Mouse (Mus musculus) MEL (cell line): ENCODE results near the gene Dhodh. TPM values are rescaled to one million over a fixed set of nuclear protein-coding genes. Genes with fewer than 3 reads are reported as not detected.

Source experiments
- DNase-seq: peaks from one replicate; pipeline ENCODE4 v3.0.0; 2011; ENCODE audit warnings: low read depth, low spot score
- H3K27ac ChIP-seq: 2 replicates; pipeline ENCODE4 v1.5.1; 2012; ENCODE audit warnings: low read depth, mild to moderate bottlenecking, control low read depth, low read length, moderate library complexity; ENCODE audit not compliant: control insufficient read depth
- H3K27me3 ChIP-seq, 2 experiments: fragments of 150-350 bp in 1 of 2; sonication (generic) in 1 of 2; 2 replicates each; pipeline ENCODE4 v1.6.1; 2012; ENCODE audit warnings: low read length in 2 of 2, mild to moderate bottlenecking in 2 of 2, improper control_type of control experiment in 1 of 2, moderate library complexity in 1 of 2; ENCODE audit not compliant: insufficient read depth in 2 of 2, control insufficient read depth in 1 of 2
- H3K36me3 ChIP-seq, 2 experiments: 2 replicates each; pipeline ENCODE4 v1.6.1; 2012 to 2014; ENCODE audit warnings: low read length in 2 of 2, improper control_type of control experiment in 1 of 2, inconsistent platforms in 1 of 2, mild to moderate bottlenecking in 1 of 2; ENCODE audit not compliant: insufficient read depth in 2 of 2, control insufficient read depth in 1 of 2
- H3K4me1 ChIP-seq, 2 experiments: fragments of 150-350 bp in 1 of 2; sonication (generic) in 1 of 2; 2 replicates each; pipeline ENCODE4 v1.6.1; 2012; ENCODE audit warnings: low read length in 2 of 2, improper control_type of control experiment in 1 of 2, mild to moderate bottlenecking in 1 of 2; ENCODE audit not compliant: insufficient read depth in 2 of 2, control insufficient read depth in 1 of 2
- H3K4me3 ChIP-seq, 2 experiments: fragments of 150-350 bp in 1 of 2; sonication (generic) in 1 of 2; 2 replicates each; pipeline ENCODE4 v1.5.1; 2012; ENCODE audit warnings: low read depth in 2 of 2, low read length in 2 of 2, mild to moderate bottlenecking in 2 of 2, moderate library complexity in 2 of 2, control low read depth in 1 of 2, improper control_type of control experiment in 1 of 2; ENCODE audit not compliant: control insufficient read depth in 1 of 2, insufficient read depth in 1 of 2
- H3K79me2 ChIP-seq: 2 replicates; pipeline ENCODE4 v1.6.1; 2012; ENCODE audit warnings: mild to moderate bottlenecking, low read length, moderate library complexity; ENCODE audit not compliant: control insufficient read depth, poor library complexity, insufficient read depth
- H3K9ac ChIP-seq: 2 replicates; pipeline ENCODE4 v1.6.1; 2012; ENCODE audit warnings: low read depth, mild to moderate bottlenecking, control low read depth, low read length, moderate library complexity; ENCODE audit not compliant: control insufficient read depth, poor library complexity, severe bottlenecking
- H3K9me3 ChIP-seq: fragments of 150-350 bp; sonication (generic); replicated peaks from 2 replicates; pipeline ENCODE4 v1.6.1; 2012; ENCODE audit warnings: mild to moderate bottlenecking, low read length, improper control_type of control experiment, moderate library complexity; ENCODE audit not compliant: insufficient read depth
- BHLHE40 ChIP-seq: IDR thresholded peaks from 2 replicates; pipeline ENCODE4 v1.6.1; 2012; ENCODE audit warnings: low read depth, mild to moderate bottlenecking, inconsistent platforms, low read length, improper control_type of control experiment, borderline replicate concordance
- CHD1 ChIP-seq: IDR thresholded peaks from 2 replicates; pipeline ENCODE4 v1.6.1; 2012; ENCODE audit warnings: low read depth, mild to moderate bottlenecking, inconsistent platforms, low read length, improper control_type of control experiment
- E2F4 ChIP-seq: IDR thresholded peaks from 2 replicates; pipeline ENCODE4 v1.6.1; 2011; ENCODE audit warnings: low read depth, low read length, improper control_type of control experiment, borderline replicate concordance
- ELF1 ChIP-seq: IDR thresholded peaks from 2 replicates; pipeline ENCODE4 v1.6.1; 2014; ENCODE audit warnings: low read depth, mild to moderate bottlenecking, inconsistent platforms, low read length, improper control_type of control experiment, moderate library complexity
- EP300 ChIP-seq, 2 experiments: IDR thresholded peaks; 2 replicates each; pipeline ENCODE4 v1.6.1; 2011; ENCODE audit warnings: improper control_type of control experiment in 2 of 2, low read length in 2 of 2, low read depth in 1 of 2, mild to moderate bottlenecking in 1 of 2
- ETS1 ChIP-seq: IDR thresholded peaks from 2 replicates; pipeline ENCODE4 v1.6.1; 2012; ENCODE audit warnings: low read depth, mild to moderate bottlenecking, inconsistent platforms, low read length, improper control_type of control experiment, moderate library complexity
- GABPA ChIP-seq: IDR thresholded peaks from 2 replicates; pipeline ENCODE4 v1.6.1; 2012; ENCODE audit warnings: low read depth, mild to moderate bottlenecking, inconsistent platforms, low read length, improper control_type of control experiment, moderate library complexity
- GATA1 ChIP-seq: IDR thresholded peaks from 2 replicates; pipeline ENCODE4 v1.6.1; 2011; ENCODE audit warnings: low read depth, low read length, improper control_type of control experiment
- HCFC1 ChIP-seq: IDR thresholded peaks from 2 replicates; pipeline ENCODE4 v1.6.1; 2012; ENCODE audit warnings: low read depth, mild to moderate bottlenecking, inconsistent platforms, low read length, improper control_type of control experiment, moderate library complexity
- JUND ChIP-seq: IDR thresholded peaks from 2 replicates; pipeline ENCODE4 v1.6.1; 2011; ENCODE audit warnings: low read depth, mild to moderate bottlenecking, improper control_type of control experiment, low read length
- KAT2A ChIP-seq: conservative IDR thresholded peaks from 2 replicates; pipeline ENCODE4 v1.6.1; 2012; ENCODE audit warnings: low read depth, low read length, improper control_type of control experiment, inconsistent platforms
- MAFK ChIP-seq: IDR thresholded peaks from 2 replicates; pipeline ENCODE4 v1.6.1; 2011; ENCODE audit warnings: low read depth, mild to moderate bottlenecking, low read length, improper control_type of control experiment, borderline replicate concordance
- MAX ChIP-seq: IDR thresholded peaks from 2 replicates; pipeline ENCODE4 v1.6.1; 2011; ENCODE audit warnings: low read length, improper control_type of control experiment
- MAZ ChIP-seq: IDR thresholded peaks from 2 replicates; pipeline ENCODE4 v1.6.1; 2012; ENCODE audit warnings: low read depth, mild to moderate bottlenecking, inconsistent platforms, low read length, improper control_type of control experiment
- MXI1 ChIP-seq: IDR thresholded peaks from 2 replicates; pipeline ENCODE4 v1.6.1; 2011; ENCODE audit warnings: mild to moderate bottlenecking, low read depth, low read length, improper control_type of control experiment
- MYB ChIP-seq: IDR thresholded peaks from 2 replicates; pipeline ENCODE4 v1.6.1; 2011; ENCODE audit warnings: mild to moderate bottlenecking, low read depth, low read length, improper control_type of control experiment
- NELFE ChIP-seq: IDR thresholded peaks from 2 replicates; pipeline ENCODE4 v1.6.1; 2011; ENCODE audit warnings: low read depth, low read length, improper control_type of control experiment
- NRF1 ChIP-seq: IDR thresholded peaks from 2 replicates; pipeline ENCODE4 v1.6.1; 2014; ENCODE audit warnings: low read depth, mild to moderate bottlenecking, inconsistent platforms, low read length, improper control_type of control experiment, moderate library complexity; ENCODE audit not compliant: poor library complexity, insufficient read depth, severe bottlenecking
- POLR2A ChIP-seq, 2 experiments: IDR thresholded peaks; 2 replicates each; pipeline ENCODE4 v1.6.1; 2011 to 2012; ENCODE audit warnings: low read length in 2 of 2, mild to moderate bottlenecking in 2 of 2, control low read depth in 1 of 2, improper control_type of control experiment in 1 of 2, low read depth in 1 of 2, moderate library complexity in 1 of 2; ENCODE audit not compliant: control insufficient read depth in 1 of 2, insufficient read depth in 1 of 2, poor library complexity in 1 of 2
- POLR2AphosphoS2 ChIP-seq: IDR thresholded peaks from 2 replicates; pipeline ENCODE4 v1.6.1; 2011; ENCODE audit warnings: low read length, improper control_type of control experiment
- POLR2AphosphoS5 ChIP-seq: IDR thresholded peaks from 2 replicates; pipeline ENCODE4 v1.6.1; 2012; ENCODE audit warnings: low read depth, borderline replicate concordance, mild to moderate bottlenecking, inconsistent platforms, low read length, moderate library complexity, mixed read lengths
- RAD21 ChIP-seq: IDR thresholded peaks from 2 replicates; pipeline ENCODE4 v1.6.1; 2011; ENCODE audit warnings: mild to moderate bottlenecking, low read depth, low read length, improper control_type of control experiment
- RCOR1 ChIP-seq: IDR thresholded peaks from 2 replicates; pipeline ENCODE4 v1.6.1; 2012; ENCODE audit warnings: low read depth, mild to moderate bottlenecking, inconsistent platforms, low read length, improper control_type of control experiment
- SIN3A ChIP-seq: IDR thresholded peaks from 2 replicates; pipeline ENCODE4 v1.6.1; 2012; ENCODE audit warnings: low read length, improper control_type of control experiment, inconsistent platforms
- SMC3 ChIP-seq: IDR thresholded peaks from 2 replicates; pipeline ENCODE4 v1.6.1; 2011; ENCODE audit warnings: low read depth, low read length, improper control_type of control experiment
- TAL1 ChIP-seq: IDR thresholded peaks from 2 replicates; pipeline ENCODE4 v1.6.1; 2012; ENCODE audit warnings: mild to moderate bottlenecking, inconsistent platforms, low read length, moderate library complexity, mixed read lengths
- TCF12 ChIP-seq: IDR thresholded peaks from 2 replicates; pipeline ENCODE4 v1.6.1; 2014; ENCODE audit warnings: low read depth, mild to moderate bottlenecking, inconsistent platforms, low read length, improper control_type of control experiment, moderate library complexity
- UBTF ChIP-seq: IDR thresholded peaks from 2 replicates; pipeline ENCODE4 v1.6.1; 2012; ENCODE audit warnings: low read depth, mild to moderate bottlenecking, inconsistent platforms, low read length, improper control_type of control experiment, moderate library complexity, borderline replicate concordance; ENCODE audit not compliant: insufficient read depth
- USF1 ChIP-seq: IDR thresholded peaks from 2 replicates; pipeline ENCODE4 v1.6.1; 2014; ENCODE audit warnings: low read depth, mild to moderate bottlenecking, inconsistent platforms, low read length, improper control_type of control experiment, moderate library complexity
- USF2 ChIP-seq, 2 experiments: IDR thresholded peaks; 2 replicates each; pipeline ENCODE4 v1.6.1; 2011 to 2012; ENCODE audit warnings: improper control_type of control experiment in 2 of 2, low read length in 2 of 2, borderline replicate concordance in 1 of 2, inconsistent platforms in 1 of 2, low read depth in 1 of 2, mild to moderate bottlenecking in 1 of 2; ENCODE audit not compliant: insufficient read depth in 1 of 2
- ZC3H11A ChIP-seq: IDR thresholded peaks from 2 replicates; pipeline ENCODE4 v1.6.1; 2012; ENCODE audit warnings: low read depth, mild to moderate bottlenecking, inconsistent platforms, low read length, improper control_type of control experiment
- ZMIZ1 ChIP-seq: IDR thresholded peaks from 2 replicates; pipeline ENCODE4 v1.6.1; 2012; ENCODE audit warnings: low read depth, mild to moderate bottlenecking, inconsistent platforms, low read length, improper control_type of control experiment, moderate library complexity
- ZNF384 ChIP-seq: IDR thresholded peaks from 2 replicates; pipeline ENCODE4 v1.6.1; 2012; ENCODE audit warnings: low read depth, mild to moderate bottlenecking, inconsistent platforms, low read length, improper control_type of control experiment
- polyA plus RNA-seq, 2 experiments: library from polyadenylated mRNA; stranded (reverse) in 1 of 2; unstranded in 1 of 2; fragments of >175 nt in 1 of 2; fragments of >200 nt in 1 of 2; gene quantifications; 2 replicates each; pipeline versions ENCODE4 v1.2.1 to v1.2.4; 2012; ENCODE audit warnings: low replicate concordance in 2 of 2, low read depth in 1 of 2; ENCODE audit not compliant: insufficient read length in 2 of 2, insufficient read depth in 1 of 2, missing spikeins in 1 of 2
- total RNA-seq: library from RNA; depleted of rRNA; stranded (reverse); fragments of 300-350 nt; gene quantifications from 2 replicates; pipeline ENCODE4 v1.2.3, GENCODE M21; 2012

Dhodh gene
- total and polyA plus RNA-seq, 3 experiments, result 28.3 to 52.5 TPM; not detected in 1

DNA sequence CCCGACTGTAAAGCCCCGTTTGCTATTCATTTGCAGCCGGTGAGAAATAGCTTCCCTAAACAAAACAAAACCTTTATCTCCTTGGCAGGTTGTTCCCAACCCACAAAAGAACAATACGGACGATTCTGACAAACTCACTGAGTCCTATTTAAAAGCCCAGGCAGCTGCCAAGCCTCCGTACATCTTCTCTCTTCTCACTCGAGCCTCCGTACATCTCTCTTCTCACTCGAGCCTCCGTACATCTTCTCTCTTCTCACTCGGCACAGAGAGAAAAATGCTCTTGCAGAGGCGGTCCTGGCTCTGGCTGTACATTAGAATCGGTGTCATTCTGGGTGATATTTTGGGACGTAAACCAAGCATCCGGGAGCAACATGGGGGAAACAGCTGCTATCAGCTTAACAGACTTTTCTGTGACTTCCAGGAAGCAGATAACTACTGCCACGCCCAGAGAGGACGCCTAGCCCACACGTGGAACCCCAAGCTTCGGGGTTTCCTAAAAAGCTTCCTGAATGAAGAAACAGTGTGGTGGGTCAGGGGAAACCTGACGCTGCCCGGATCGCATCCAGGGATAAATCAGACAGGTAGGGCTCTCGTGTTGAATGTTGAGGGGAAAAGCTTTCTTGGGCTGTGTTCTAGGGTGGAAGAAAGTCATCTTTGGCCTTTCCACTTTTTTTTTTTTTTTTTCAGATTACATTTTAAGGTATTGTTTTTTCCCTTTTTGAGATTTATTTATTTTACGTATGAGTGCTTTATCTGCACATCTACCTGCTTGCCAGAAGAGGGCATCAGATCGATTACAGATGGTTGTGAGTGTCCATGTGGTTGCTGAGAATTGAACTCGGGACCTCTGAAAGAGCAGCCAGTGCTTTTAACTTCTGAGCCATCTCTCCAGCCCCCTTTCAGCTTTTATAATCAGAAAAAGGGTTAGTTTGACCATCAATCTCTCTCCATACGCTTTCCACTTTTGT, 6.1 kb upstream of the Dhodh start, which contains the start of gene Pkd1l3 (continued):
- peak; percentile 74 for TF ChIP-seq MYB
- no peak for TF ChIP-seq ZMIZ1
- TF ChIP-seq NRF1, result no peak
- no peak; the same call in 1 of the 2 replicates for TF ChIP-seq RAD21

GRCm38 (mm10) chr8:109609153-109609502, 655 bp upstream of the Dhodh start:
- peaks cover 6% of the 10 kb centered on the region for H3K79me2 ChIP-seq
- H3K9ac ChIP-seq, result peak overlapping the region; percentile 90
- peaks cover 4 to 9% of the 10 kb centered on the region in 2 experiments for H3K4me1 ChIP-seq
- no peaks in the 10 kb centered on the region for H3K9me3 ChIP-seq
- H3K4me3 ChIP-seq, result peak overlapping the region; percentile 68 to 93
- H3K36me3 ChIP-seq, result peaks cover 0 to 15% of the 10 kb centered on the region in 2 experiments; a peak in 2 of 4 replicates
- peak; percentile 88 for DNase-seq
- peak overlapping the region; percentile 98 for H3K27ac ChIP-seq
- H3K27me3 ChIP-seq, result no peaks in the 10 kb centered on the region
- TF ChIP-seq ZNF384, result no peak
- no peak for TF ChIP-seq GABPA
- no peak for TF ChIP-seq NRF1
- TF ChIP-seq MXI1, result no peak
- no peak for TF ChIP-seq SMC3
- TF ChIP-seq SIN3A, result peak; percentile 66
- TF ChIP-seq USF2 (IDR thresholded peaks at IDR 0.05; ENCODE audit: borderline replicate concordance in 1 of 2, insufficient read depth in 1 of 2, low read depth in 1 of 2, low read length in 2 of 2), result no peak
- TF ChIP-seq NELFE, result peak; percentile 29; the same call in 1 of the 2 replicates
- TF ChIP-seq POLR2A (IDR thresholded peaks at IDR 0.05; ENCODE audit: control insufficient read depth in 1 of 2, insufficient read depth in 1 of 2, low read depth in 1 of 2, low read length in 2 of 2, poor library complexity in 1 of 2), result no peak
- TF ChIP-seq MYB, result no peak
- no peak for TF ChIP-seq UBTF
- TF ChIP-seq TCF12, result peak; percentile 60
- peak; percentile 20; the same call in 1 of the 2 replicates for TF ChIP-seq TAL1
- TF ChIP-seq BHLHE40, result no peak
- peak; percentile 25 to 66; a peak in 3 of 4 replicates for TF ChIP-seq EP300 (IDR thresholded peaks at IDR 0.05; ENCODE audit: low read depth in 1 of 2, low read length in 2 of 2)
- no peak for TF ChIP-seq E2F4
- no peak for TF ChIP-seq MAZ
- TF ChIP-seq HCFC1, result peak; percentile 48; the same call in 1 of the 2 replicates
- TF ChIP-seq GATA1, result no peak
- no peak for TF ChIP-seq POLR2AphosphoS2
- TF ChIP-seq ETS1, result peak; percentile 94
- no peak; the same call in 1 of the 2 replicates for TF ChIP-seq MAX
- TF ChIP-seq ELF1, result no peak
- no peak for TF ChIP-seq USF1
- TF ChIP-seq ZC3H11A, result no peak
- TF ChIP-seq CHD1, result no peak
- no peak for TF ChIP-seq RCOR1
- TF ChIP-seq RAD21, result no peak
- TF ChIP-seq POLR2AphosphoS5, result no peak
- no peak for TF ChIP-seq KAT2A
- TF ChIP-seq MAFK, result no peak
- no peak for TF ChIP-seq JUND
